Mouse (Mus musculus) liver, embryonic 16.5 days (tissue): ENCODE data around the gene Scn2b. TPM values are rescaled to one million over a fixed set of nuclear protein-coding genes. Genes with fewer than 3 reads are reported as not detected.

Source experiments
- ATAC-seq: fragments of 200-750 bp; cut with Nextera tagmentation; 2 replicates; pipeline ENCODE4 v1.8.0; 2017; ENCODE audit warnings: low read depth, mild to moderate bottlenecking, moderate number of reproducible peaks, moderate library complexity
- H3K27ac ChIP-seq: fragments of 300-500 bp; sonication (generic); 2 replicates; pipeline ENCODE4 v1.5.1; 2014; ENCODE audit warnings: mild to moderate bottlenecking, low read length
- H3K27me3 ChIP-seq: fragments of 300-500 bp; sonication (generic); 2 replicates; pipeline ENCODE4 v1.6.1; 2014; ENCODE audit warnings: low read depth, low read length, mixed read lengths; ENCODE audit not compliant: control insufficient read depth, insufficient read depth
- H3K36me3 ChIP-seq: fragments of 300-500 bp; sonication (generic); 2 replicates; pipeline ENCODE4 v1.6.1; 2014; ENCODE audit warnings: mild to moderate bottlenecking; ENCODE audit not compliant: control insufficient read depth, insufficient read depth
- H3K4me1 ChIP-seq: fragments of 300-500 bp; sonication (generic); 2 replicates; pipeline ENCODE4 v1.6.1; 2014; ENCODE audit warnings: low read depth, low read length, mixed read lengths; ENCODE audit not compliant: control insufficient read depth
- H3K4me2 ChIP-seq: fragments of 300-500 bp; sonication (generic); 2 replicates; pipeline ENCODE4 v1.6.1; 2014; ENCODE audit warnings: low read depth, low read length, mixed read lengths
- H3K4me3 ChIP-seq: fragments of 300-500 bp; sonication (generic); 2 replicates; pipeline ENCODE4 v1.5.1; 2014; ENCODE audit warnings: low read depth, mild to moderate bottlenecking, low read length
- H3K9ac ChIP-seq: fragments of 300-500 bp; sonication (generic); 2 replicates; pipeline ENCODE4 v1.6.1; 2014; ENCODE audit warnings: low read depth, low read length
- H3K9me3 ChIP-seq: fragments of 300-500 bp; sonication (generic); replicated peaks from 2 replicates; pipeline ENCODE4 v1.6.1; 2016; ENCODE audit warnings: low read length; ENCODE audit not compliant: control insufficient read depth
- WGBS: fragments of 180-500 bp; shearing (Covaris S2); extraction: QIAGEN DNeasy Blood & Tissue Kit; methylation state at CpG from one replicate; pipeline ENCODE4 v1.1.7; 2014; ENCODE audit not compliant: insufficient replicate concordance; 5-methylcytosine and 5-hydroxymethylcytosine counted together
- polyA plus RNA-seq: library from polyadenylated mRNA; unstranded; fragments of >200 nt; fragmentation: Nextera tagmentation; extraction: Ambion mirVana; gene quantifications from 2 replicates; pipeline ENCODE4 v1.2.1, GENCODE M21; 2015

Scn2b gene
- polyA plus RNA-seq, 1 experiment from 2014 or later: 0.20 TPM

- Histone ChIP-seq H3K4me1 (0 out of 2 replicates have a peak, but pooled peaks cover 2% of the 10 kb centered on the region), H3K4me2 (no peak overlapping the region), H3K4me3 (no peak overlapping the region), H3K27me3 (no peaks in the 10 kb centered on the region), H3K36me3 (no peaks in the 10 kb centered on the region), H3K9ac (no peak overlapping the region), H3K27ac (no peak overlapping the region), H3K9me3 (no peaks in the 10 kb centered on the region)
- WGBS: 42% methylated on average over 7 of the region's 7 CpGs
- ATAC-seq: no peak
Observed at GRCm38 (mm10) chr9:45126941-45127340, 9.4 kb downstream of the Scn2b start.

GRCm38 (mm10) chr9:45130119-45130518 lies 12.5 kb downstream of the Scn2b start:
- Histone ChIP-seq H3K9ac (no peak overlapping the region), H3K4me3 (no peak overlapping the region), H3K9me3 (no peaks in the 10 kb centered on the region), H3K4me1 (no peaks in the 10 kb centered on the region), H3K36me3 (no peaks in the 10 kb centered on the region), H3K4me2 (no peak overlapping the region), H3K27me3 (no peaks in the 10 kb centered on the region; the same call in 1 of the 2 replicates), H3K27ac (no peak overlapping the region)
- 50% methylated on average over 3 of the region's 3 CpGs for whole genome bisulfite sequencing
- ATAC-seq: no peak

- 12% methylated on average over 5 of the region's 5 CpGs for WGBS
- Histone ChIP-seq H3K4me3 (no peak overlapping the region), H3K9me3 (no peaks in the 10 kb centered on the region), H3K27me3 (peaks cover 28% of the 10 kb centered on the region), H3K4me1 (no peaks in the 10 kb centered on the region; the same call in none of the 2 replicates), H3K9ac (no peak overlapping the region), H3K36me3 (no peaks in the 10 kb centered on the region), H3K4me2 (no peak overlapping the region), H3K27ac (no peak overlapping the region)
- ATAC-seq: no peak
Observed at GRCm38 (mm10) chr9:45133484-45134310, 16.1 kb downstream of the Scn2b start.

GRCm38 (mm10) chr9:45136442-45137169 lies 19.0 kb downstream of the Scn2b start:
- WGBS: 6% methylated on average over 7 of the region's 7 CpGs
- Histone ChIP-seq H3K9ac (no peak overlapping the region), H3K36me3 (no peaks in the 10 kb centered on the region), H3K27ac (peak overlapping the region; percentile 55), H3K27me3 (peaks cover 44% of the 10 kb centered on the region), H3K4me3 (no peak overlapping the region), H3K9me3 (no peaks in the 10 kb centered on the region), H3K4me1 (no peaks in the 10 kb centered on the region; the same call in none of the 2 replicates), H3K4me2 (no peak overlapping the region)
- ATAC-seq: peak; percentile 87

GRCm38 (mm10) chr9:45138191-45139032 lies 20.8 kb downstream of the Scn2b start, which contains the start of gene Scn4b:
TSS of gene Scn4b (plus strand) at chr9:45138395.
- no peak within 1 kb of the TSS for H3K9ac ChIP-seq
- H3K27ac ChIP-seq: 0 out of 2 replicates have a peak within 1 kb of the TSS, but pooled peaks have one; percentile 8
- under 1% methylated on average over 69 of the region's 76 CpGs for WGBS
- H3K4me3 ChIP-seq: peak within 1 kb of the TSS; percentile 53
- H3K4me1 ChIP-seq: no peaks in the 10 kb centered on the region; the same call in none of the 2 replicates
- H3K36me3 ChIP-seq: no peaks in the 10 kb centered on the region
- ATAC-seq: no peak
- peaks cover 48% of the 10 kb centered on the region for H3K27me3 ChIP-seq
- H3K9me3 ChIP-seq: no peaks in the 10 kb centered on the region
- peak within 1 kb of the TSS; percentile 42 for H3K4me2 ChIP-seq

GRCm38 (mm10) chr9:45139082-45139481 lies 21.5 kb downstream of the Scn2b start:
- no peak overlapping the region for H3K27ac ChIP-seq
- H3K9ac ChIP-seq: no peak overlapping the region
- H3K27me3 ChIP-seq: peaks cover 49% of the 10 kb centered on the region
- H3K36me3 ChIP-seq: no peaks in the 10 kb centered on the region
- WGBS: 7% methylated on average over 7 of the region's 7 CpGs
- peak overlapping the region; percentile 53 for H3K4me3 ChIP-seq
- ATAC-seq: no peak
- no peaks in the 10 kb centered on the region for H3K9me3 ChIP-seq
- no peaks in the 10 kb centered on the region; the same call in none of the 2 replicates for H3K4me1 ChIP-seq
- peak overlapping the region; percentile 42 for H3K4me2 ChIP-seq

- no peak overlapping the region for H3K27ac ChIP-seq
Observed at GRCm38 (mm10) chr9:45140945-45141344, 23.4 kb downstream of the Scn2b start.

GRCm38 (mm10) chr9:45142686-45143085 lies 25.1 kb downstream of the Scn2b start:
- ATAC-seq: no peak
- Histone ChIP-seq H3K27ac (no peak overlapping the region), H3K4me2 (no peak overlapping the region), H3K9me3 (no peaks in the 10 kb centered on the region), H3K4me1 (no peaks in the 10 kb centered on the region; the same call in 1 of the 2 replicates), H3K9ac (no peak overlapping the region), H3K4me3 (no peak overlapping the region), H3K27me3 (peaks cover 45% of the 10 kb centered on the region), H3K36me3 (no peaks in the 10 kb centered on the region)
- WGBS: 29% methylated on average over 3 of the region's 3 CpGs

More at GRCm38 (mm10) chr9:45140945-45141344, 23.4 kb downstream of the Scn2b start:
- Histone ChIP-seq H3K4me1 (no peaks in the 10 kb centered on the region; the same call in 1 of the 2 replicates), H3K4me2 (no peak overlapping the region), H3K27me3 (peaks cover 59% of the 10 kb centered on the region), H3K4me3 (no peak overlapping the region), H3K9ac (no peak overlapping the region), H3K36me3 (no peaks in the 10 kb centered on the region), H3K9me3 (no peaks in the 10 kb centered on the region)
- 47% methylated on average over 7 of the region's 7 CpGs for WGBS
- ATAC-seq: no peak
